Mouse (Mus musculus): ENCODE results near the gene Nt5c3.

- TF ChIP-seq POLR2A (IDR thresholded peaks at IDR 0.05; ENCODE audit: control insufficient read depth, low read depth, low read length) (no peak), CTCF (IDR thresholded peaks at IDR 0.05; ENCODE audit: control insufficient read depth, insufficient read depth, insufficient replicate concordance, low read depth, low read length) (no peak)
Observed at GRCm38 (mm10) chr6:56916279-56916678, 7.5 kb downstream of the Nt5c3 start.
